Mouse (Mus musculus) hindbrain, embryonic 12.5 days (tissue): ENCODE measurements around the gene Gm20865. TPM values are rescaled to one million over a fixed set of nuclear protein-coding genes. Genes with fewer than 3 reads are reported as not detected.
"Not testable (repeated sequence)": the region's sequence is repeated elsewhere in the genome, so short reads cannot be mapped to it uniquely, and the experiment has no call there.

Experiments
- ATAC-seq: fragments of 200-750 bp; cut with Nextera tagmentation; 2 replicates; pipeline ENCODE4 v1.8.0; 2017; ENCODE audit warnings: moderate TSS enrichment; ENCODE audit not compliant: low FRiP score
- H3K27ac ChIP-seq: fragments of 300-500 bp; sonication (generic); 2 replicates; pipeline ENCODE4 v1.5.1; 2016; ENCODE audit warnings: mild to moderate bottlenecking
- H3K27me3 ChIP-seq: fragments of 300-500 bp; sonication (generic); 2 replicates; pipeline ENCODE4 v1.6.1; 2016; ENCODE audit warnings: mild to moderate bottlenecking
- H3K36me3 ChIP-seq: fragments of 300-500 bp; sonication (generic); 2 replicates; pipeline ENCODE4 v1.6.1; 2016; ENCODE audit warnings: mild to moderate bottlenecking
- H3K4me1 ChIP-seq: fragments of 300-500 bp; sonication (generic); 2 replicates; pipeline ENCODE4 v1.6.1; 2016
- H3K4me2 ChIP-seq: fragments of 300-500 bp; sonication (generic); replicated peaks from 2 replicates; pipeline ENCODE4 v1.6.1; 2016; ENCODE audit warnings: mild to moderate bottlenecking
- H3K4me3 ChIP-seq: fragments of 300-500 bp; sonication (generic); 2 replicates; pipeline ENCODE4 v1.5.1; 2016; ENCODE audit warnings: mild to moderate bottlenecking
- H3K9ac ChIP-seq: fragments of 300-500 bp; sonication (generic); 2 replicates; pipeline ENCODE4 v1.6.1; 2016; ENCODE audit warnings: mild to moderate bottlenecking, moderate library complexity
- H3K9me3 ChIP-seq: fragments of 300-500 bp; sonication (generic); replicated peaks from 2 replicates; pipeline ENCODE4 v1.6.1; 2016; ENCODE audit warnings: mild to moderate bottlenecking
- WGBS: fragments of 180-500 bp; shearing (Covaris S2); methylation state at CpG from one replicate; pipeline ENCODE4 v1.1.7; 2016; 5-methylcytosine and 5-hydroxymethylcytosine counted together
- polyA plus RNA-seq: library from polyadenylated mRNA; unstranded; fragments of >200 nt; fragmentation: Nextera tagmentation; extraction: Ambion mirVana; gene quantifications from 2 replicates; pipeline ENCODE4 v1.2.1, GENCODE M21; 2016

Gm20865 gene
- polyA plus RNA-seq, result not detected in 2 replicates

- no CpG with 5 or more reads among the region's 3 CpGs for WGBS
- H3K36me3 ChIP-seq, H3K9me3 ChIP-seq, ATAC-seq, H3K9ac ChIP-seq, H3K4me1 ChIP-seq, H3K27me3 ChIP-seq, H3K4me3 ChIP-seq, H3K4me2 ChIP-seq, H3K27ac ChIP-seq: not testable (repeated sequence)
These were observed at the start of gene Gm20865 for GRCm38 (mm10) chrY:21241275-21241674. TSS of gene Gm20865 (plus strand) at chrY:21241575.

Other genes starting within 250 kb of the Gm20865 start
- gene Gm29866, start 247.9 kb upstream of the Gm20865 start, polyA plus RNA-seq, result not detected in 2 replicates
- gene Gm20909, start 77.0 kb upstream of the Gm20865 start, polyA plus RNA-seq, result not detected in 2 replicates